Mouse (Mus musculus) CH12.LX (cell line): ENCODE measurements at regions not wholly inside any gene's neighbourhood (a gene's known extent, or its start where the extent isn't known, plus 50 kb on each side); places are given as distances from the start of the nearest gene placed in this dataset.

Experiments used
- CTCF ChIP-seq, 2 experiments: IDR thresholded peaks in 1 of 2; conservative IDR thresholded peaks in 1 of 2; 2 replicates each; pipeline ENCODE4 v1.5.1; 2011 to 2012; ENCODE audit warnings: low read depth in 2 of 2, low read length in 2 of 2, improper control_type of control experiment in 1 of 2, inconsistent platforms in 1 of 2, mild to moderate bottlenecking in 1 of 2, moderate library complexity in 1 of 2
- ETS1 ChIP-seq: conservative IDR thresholded peaks from 2 replicates; pipeline ENCODE4 v1.6.1; 2012; ENCODE audit warnings: low read depth, mild to moderate bottlenecking, inconsistent platforms, low read length, improper control_type of control experiment, moderate library complexity
- NRF1 ChIP-seq: IDR thresholded peaks from 2 replicates; pipeline ENCODE4 v1.6.1; 2014; ENCODE audit warnings: low read depth, mild to moderate bottlenecking, inconsistent platforms, low read length, improper control_type of control experiment, moderate library complexity
- POLR2A ChIP-seq: IDR thresholded peaks from 2 replicates; pipeline ENCODE4 v1.6.1; 2011; ENCODE audit warnings: low read depth, mild to moderate bottlenecking, improper control_type of control experiment, low read length
- POLR2AphosphoS2 ChIP-seq: IDR thresholded peaks from 2 replicates; pipeline ENCODE4 v1.6.1; 2011; ENCODE audit warnings: low read depth, low read length, improper control_type of control experiment
- RAD21 ChIP-seq: IDR thresholded peaks from 2 replicates; pipeline ENCODE4 v1.6.1; 2011; ENCODE audit warnings: low read depth, mild to moderate bottlenecking, low read length, improper control_type of control experiment, moderate library complexity
- UBTF ChIP-seq: IDR thresholded peaks from 2 replicates; pipeline ENCODE4 v1.6.1; 2012; ENCODE audit warnings: low read depth, mild to moderate bottlenecking, inconsistent platforms, low read length, improper control_type of control experiment, moderate library complexity
- USF1 ChIP-seq: IDR thresholded peaks from 2 replicates; pipeline ENCODE4 v1.6.1; 2014; ENCODE audit warnings: low read depth, mild to moderate bottlenecking, inconsistent platforms, low read length, improper control_type of control experiment
- ZKSCAN1 ChIP-seq: IDR thresholded peaks from 2 replicates; pipeline ENCODE4 v1.6.1; 2012; ENCODE audit warnings: low read depth, inconsistent platforms, low read length, improper control_type of control experiment, borderline replicate concordance

DNA sequence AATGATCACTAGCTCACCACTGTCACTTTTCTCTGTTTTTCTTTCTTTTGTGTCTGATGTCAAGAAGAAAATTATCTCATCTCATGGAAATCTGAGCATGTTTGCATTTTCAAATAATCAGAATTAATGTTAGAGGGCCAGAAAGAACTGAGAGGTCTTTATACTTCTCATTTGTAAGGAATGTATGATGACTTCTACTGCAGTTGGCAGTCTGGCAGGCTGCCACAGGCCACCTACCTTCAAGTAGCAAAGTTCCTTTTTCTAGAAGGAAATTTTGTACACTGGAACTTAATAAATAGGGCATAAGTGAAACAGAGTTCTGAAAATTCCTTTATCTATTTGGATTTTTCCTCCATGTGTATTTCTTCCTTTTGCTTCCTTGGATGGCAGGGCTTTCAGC is 148.7 kb upstream of the Inhba start:
- TF ChIP-seq POLR2A (no peak), POLR2AphosphoS2 (no peak), CTCF (conservative IDR thresholded peaks at IDR 0.05 in 1 of 2, IDR thresholded peaks at IDR 0.05 in 1 of 2; ENCODE audit: low read depth in 2 of 2, low read length in 2 of 2) (no peak), ETS1 (no peak), USF1 (no peak), NRF1 (no peak), RAD21 (no peak), ZKSCAN1 (no peak), UBTF (no peak)
